Mouse (Mus musculus) intestine, embryonic 15.5 days (tissue): ENCODE measurements around the gene Xpnpep2. TPM values are rescaled to one million over a fixed set of nuclear protein-coding genes. Genes with fewer than 3 reads are reported as not detected.

ENCODE experiments used
- ATAC-seq: fragments of 200-750 bp; cut with Nextera tagmentation; 2 replicates; pipeline ENCODE4 v1.8.0; 2017; ENCODE audit warnings: moderate TSS enrichment, moderate library complexity
- H3K27ac ChIP-seq: fragments of 300-500 bp; sonication (generic); 2 replicates; pipeline ENCODE4 v1.5.1; 2015; ENCODE audit warnings: mild to moderate bottlenecking, inconsistent platforms
- H3K27me3 ChIP-seq: fragments of 300-500 bp; sonication (generic); replicated peaks from 2 replicates; pipeline ENCODE4 v1.6.1; 2015; ENCODE audit warnings: inconsistent platforms
- H3K36me3 ChIP-seq: fragments of 300-500 bp; sonication (generic); 2 replicates; pipeline ENCODE4 v1.6.1; 2015; ENCODE audit warnings: inconsistent platforms
- H3K4me1 ChIP-seq: fragments of 300-500 bp; sonication (generic); replicated peaks from 2 replicates; pipeline ENCODE4 v1.6.1; 2015; ENCODE audit warnings: inconsistent platforms
- H3K4me2 ChIP-seq: fragments of 300-500 bp; sonication (generic); replicated peaks from 2 replicates; pipeline ENCODE4 v1.6.1; 2015; ENCODE audit warnings: mild to moderate bottlenecking, inconsistent platforms
- H3K4me3 ChIP-seq: fragments of 300-500 bp; sonication (generic); replicated peaks from 2 replicates; pipeline ENCODE4 v1.5.1; 2015; ENCODE audit warnings: inconsistent platforms
- H3K9ac ChIP-seq: fragments of 300-500 bp; sonication (generic); 2 replicates; pipeline ENCODE4 v1.6.1; 2015; ENCODE audit warnings: inconsistent platforms
- H3K9me3 ChIP-seq: fragments of 300-500 bp; sonication (generic); 2 replicates; pipeline ENCODE4 v1.6.1; 2016; ENCODE audit warnings: inconsistent platforms
- WGBS: fragments of 180-500 bp; shearing (Covaris S2); methylation state at CpG from one replicate; pipeline ENCODE4 v1.1.7; 2015; 5-methylcytosine and 5-hydroxymethylcytosine counted together
- polyA plus RNA-seq: library from polyadenylated mRNA; unstranded; fragments of >200 nt; fragmentation: Nextera tagmentation; extraction: Ambion mirVana; gene quantifications from 2 replicates; pipeline ENCODE4 v1.2.1, GENCODE M21; 2015

Xpnpep2 gene
- 3.4 and 4.0 TPM in 2 replicates for polyA plus RNA-seq

GRCm38 (mm10) chrX:48108394-48109315, at the start of gene Xpnpep2:
Gene Xpnpep2, plus strand, starts transcription at chrX:48108725.
- peak; percentile 91 for ATAC-seq
- H3K27ac ChIP-seq, result no peak within 1 kb of the TSS
- no peak within 1 kb of the TSS for H3K9ac ChIP-seq
- H3K9me3 ChIP-seq, result no peaks in the 10 kb centered on the region
- 50% methylated on average over 6 of the region's 6 CpGs for whole genome bisulfite sequencing
- no peaks in the 10 kb centered on the region for H3K4me1 ChIP-seq
- no peak within 1 kb of the TSS for H3K4me3 ChIP-seq
- no peaks in the 10 kb centered on the region for H3K36me3 ChIP-seq
- no peak within 1 kb of the TSS; the same call in 1 of the 2 replicates for H3K4me2 ChIP-seq
- H3K27me3 ChIP-seq, result no peaks in the 10 kb centered on the region

- no peaks in the 10 kb centered on the region for H3K27me3 ChIP-seq
- H3K4me1 ChIP-seq, result no peaks in the 10 kb centered on the region
- H3K9ac ChIP-seq, result no peak overlapping the region
- H3K9me3 ChIP-seq, result no peaks in the 10 kb centered on the region
- H3K4me2 ChIP-seq, result no peak overlapping the region
- ATAC-seq, result no peak
- WGBS, result 63% methylated on average over 4 of the region's 4 CpGs
- H3K36me3 ChIP-seq, result no peaks in the 10 kb centered on the region
- H3K27ac ChIP-seq, result no peak overlapping the region
- no peak overlapping the region for H3K4me3 ChIP-seq
Measured at GRCm38 (mm10) chrX:48062481-48062880, 46.0 kb upstream of the Xpnpep2 start.

- WGBS, result 37% methylated on average over 5 of the region's 5 CpGs
Measured at GRCm38 (mm10) chrX:48064166-48064853, 44.2 kb upstream of the Xpnpep2 start.

GRCm38 (mm10) chrX:48066891-48067290, 41.6 kb upstream of the Xpnpep2 start:
- Histone ChIP-seq H3K27me3 (no peaks in the 10 kb centered on the region; the same call in 1 of the 2 replicates), H3K27ac (no peak overlapping the region), H3K9me3 (no peaks in the 10 kb centered on the region), H3K4me3 (no peak overlapping the region), H3K4me2 (no peak overlapping the region), H3K9ac (no peak overlapping the region), H3K4me1 (no peaks in the 10 kb centered on the region), H3K36me3 (no peaks in the 10 kb centered on the region)
- 71% methylated on average over 3 of the region's 3 CpGs for WGBS
- no peak for ATAC-seq

More at GRCm38 (mm10) chrX:48064166-48064853, 44.2 kb upstream of the Xpnpep2 start:
- Histone ChIP-seq H3K4me3 (no peak overlapping the region), H3K27me3 (no peaks in the 10 kb centered on the region), H3K27ac (no peak overlapping the region), H3K4me1 (no peaks in the 10 kb centered on the region), H3K9me3 (no peaks in the 10 kb centered on the region), H3K4me2 (no peak overlapping the region), H3K9ac (no peak overlapping the region), H3K36me3 (no peaks in the 10 kb centered on the region)
- no peak for ATAC-seq

- H3K4me2 ChIP-seq, result no peak overlapping the region
- no peaks in the 10 kb centered on the region for H3K36me3 ChIP-seq
- H3K9me3 ChIP-seq, result no peaks in the 10 kb centered on the region
- no peak overlapping the region for H3K4me3 ChIP-seq
- no peaks in the 10 kb centered on the region for H3K4me1 ChIP-seq
- H3K27ac ChIP-seq, result no peak overlapping the region
- no peak for ATAC-seq
- 43% methylated on average over 3 of the region's 3 CpGs for WGBS
- H3K9ac ChIP-seq, result no peak overlapping the region
- peaks cover 4% of the 10 kb centered on the region for H3K27me3 ChIP-seq
Measured at GRCm38 (mm10) chrX:48071961-48072360, 36.6 kb upstream of the Xpnpep2 start.

GRCm38 (mm10) chrX:48072401-48072800, 36.1 kb upstream of the Xpnpep2 start:
- Histone ChIP-seq H3K27me3 (peaks cover 4% of the 10 kb centered on the region), H3K9me3 (no peaks in the 10 kb centered on the region), H3K4me3 (no peak overlapping the region), H3K4me2 (no peak overlapping the region), H3K36me3 (no peaks in the 10 kb centered on the region), H3K4me1 (no peaks in the 10 kb centered on the region), H3K27ac (no peak overlapping the region), H3K9ac (no peak overlapping the region)
- no peak for ATAC-seq
- WGBS, result 30% methylated on average over 5 of the region's 5 CpGs

GRCm38 (mm10) chrX:48074691-48075090, 33.8 kb upstream of the Xpnpep2 start:
- H3K4me2 ChIP-seq, result no peak overlapping the region
- H3K4me1 ChIP-seq, result no peaks in the 10 kb centered on the region
- no peak for ATAC-seq
- no peaks in the 10 kb centered on the region for H3K9me3 ChIP-seq
- no peak overlapping the region for H3K27ac ChIP-seq
- H3K36me3 ChIP-seq, result no peaks in the 10 kb centered on the region
- WGBS, result 95% methylated on average over 3 of the region's 3 CpGs
- H3K4me3 ChIP-seq, result no peak overlapping the region
- no peak overlapping the region for H3K9ac ChIP-seq
- peaks cover 4% of the 10 kb centered on the region for H3K27me3 ChIP-seq

- peaks cover 4% of the 10 kb centered on the region; the same call in 1 of the 2 replicates for H3K27me3 ChIP-seq
- H3K4me3 ChIP-seq, result no peak overlapping the region
- H3K27ac ChIP-seq, result no peak overlapping the region
- 79% methylated on average over 4 of the region's 4 CpGs for WGBS
- H3K4me2 ChIP-seq, result no peak overlapping the region
- ATAC-seq, result no peak
- H3K4me1 ChIP-seq, result no peaks in the 10 kb centered on the region
- H3K9ac ChIP-seq, result no peak overlapping the region
- H3K9me3 ChIP-seq, result no peaks in the 10 kb centered on the region
- no peaks in the 10 kb centered on the region for H3K36me3 ChIP-seq
Measured at GRCm38 (mm10) chrX:48076806-48077425, 31.6 kb upstream of the Xpnpep2 start.

GRCm38 (mm10) chrX:48082364-48082763, 26.2 kb upstream of the Xpnpep2 start:
- H3K4me3 ChIP-seq, result no peak overlapping the region
- no peak overlapping the region for H3K9ac ChIP-seq
- no peak for ATAC-seq
- H3K27ac ChIP-seq, result no peak overlapping the region
- no peak overlapping the region for H3K4me2 ChIP-seq
- H3K27me3 ChIP-seq, result no peaks in the 10 kb centered on the region
- no peaks in the 10 kb centered on the region for H3K36me3 ChIP-seq
- 63% methylated on average over 5 of the region's 5 CpGs for WGBS
- no peaks in the 10 kb centered on the region for H3K9me3 ChIP-seq
- no peaks in the 10 kb centered on the region for H3K4me1 ChIP-seq

- H3K4me1 ChIP-seq, result no peaks in the 10 kb centered on the region
- H3K27me3 ChIP-seq, result no peaks in the 10 kb centered on the region
- no peak overlapping the region for H3K27ac ChIP-seq
- no peak for ATAC-seq
- H3K36me3 ChIP-seq, result no peaks in the 10 kb centered on the region
- H3K4me2 ChIP-seq, result no peak overlapping the region
- no peak overlapping the region for H3K4me3 ChIP-seq
- no peak overlapping the region for H3K9ac ChIP-seq
- no peaks in the 10 kb centered on the region for H3K9me3 ChIP-seq
- 55% methylated on average over 10 of the region's 10 CpGs for WGBS
Measured at GRCm38 (mm10) chrX:48092129-48092528, 16.4 kb upstream of the Xpnpep2 start.

GRCm38 (mm10) chrX:48093555-48093954, 15.0 kb upstream of the Xpnpep2 start:
- 49% methylated on average over 3 of the region's 3 CpGs for WGBS
- no peak for ATAC-seq
- no peak overlapping the region for H3K4me2 ChIP-seq
- no peak overlapping the region for H3K4me3 ChIP-seq
- no peaks in the 10 kb centered on the region for H3K27me3 ChIP-seq
- H3K36me3 ChIP-seq, result no peaks in the 10 kb centered on the region
- H3K27ac ChIP-seq, result no peak overlapping the region
- no peak overlapping the region for H3K9ac ChIP-seq
- no peaks in the 10 kb centered on the region for H3K9me3 ChIP-seq
- H3K4me1 ChIP-seq, result no peaks in the 10 kb centered on the region

- Histone ChIP-seq H3K36me3 (no peaks in the 10 kb centered on the region), H3K4me2 (no peak overlapping the region), H3K4me1 (no peaks in the 10 kb centered on the region), H3K9me3 (no peaks in the 10 kb centered on the region), H3K9ac (no peak overlapping the region), H3K27me3 (no peaks in the 10 kb centered on the region), H3K27ac (no peak overlapping the region), H3K4me3 (no peak overlapping the region)
- no peak for ATAC-seq
- 74% methylated on average over 4 of the region's 4 CpGs for WGBS
Measured at GRCm38 (mm10) chrX:48094658-48095057, 13.9 kb upstream of the Xpnpep2 start.
